Mouse (Mus musculus): ENCODE data around the gene Ccdc125. TPM values are rescaled to one million over a fixed set of nuclear protein-coding genes. Genes with fewer than 3 reads are reported as not detected.

Ccdc125 gene
- polyA plus RNA-seq, 1 experiment from 2014 or later, result 1.4 TPM

- H3K36me3 ChIP-seq, result no peaks in the 10 kb centered on the region
- no peak for ATAC-seq (ENCODE audit: low FRiP score, low read depth)
- H3K4me3 ChIP-seq, result no peak overlapping the region
- no peaks in the 10 kb centered on the region for H3K9me3 ChIP-seq
- no peaks in the 10 kb centered on the region for H3K27me3 ChIP-seq
- no peaks in the 10 kb centered on the region for H3K4me1 ChIP-seq (replicated peaks)
- no peak overlapping the region for H3K4me2 ChIP-seq
- no peak overlapping the region for H3K9ac ChIP-seq
- 88% methylated on average over 15 of the region's 15 CpGs for WGBS
- no peak overlapping the region for H3K27ac ChIP-seq (replicated peaks)
Measured at GRCm38 (mm10) chr13:100675936-100676635, 6.6 kb downstream of the Ccdc125 start.

- Histone ChIP-seq H3K4me2 (no peak overlapping the region), H3K4me3 (no peak overlapping the region), H3K9ac (no peak overlapping the region), H3K4me1 (replicated peaks) (no peaks in the 10 kb centered on the region), H3K36me3 (no peaks in the 10 kb centered on the region), H3K27me3 (no peaks in the 10 kb centered on the region), H3K9me3 (no peaks in the 10 kb centered on the region), H3K27ac (replicated peaks) (no peak overlapping the region)
- ATAC-seq (ENCODE audit: low FRiP score, low read depth), result no peak
- WGBS, result 88% methylated on average over 8 of the region's 8 CpGs
Measured at GRCm38 (mm10) chr13:100681615-100682014, 12.1 kb downstream of the Ccdc125 start.

GRCm38 (mm10) chr13:100682837-100683236 lies 13.3 kb downstream of the Ccdc125 start:
- Histone ChIP-seq H3K9ac (no peak overlapping the region), H3K27ac (replicated peaks) (no peak overlapping the region), H3K4me2 (no peak overlapping the region), H3K9me3 (no peaks in the 10 kb centered on the region), H3K36me3 (no peaks in the 10 kb centered on the region), H3K4me3 (no peak overlapping the region), H3K4me1 (replicated peaks) (no peaks in the 10 kb centered on the region), H3K27me3 (no peaks in the 10 kb centered on the region)
- no peak for ATAC-seq (ENCODE audit: low FRiP score, low read depth)
- WGBS, result 81% methylated on average over 2 of the region's 2 CpGs

- Histone ChIP-seq H3K36me3 (no peaks in the 10 kb centered on the region), H3K9ac (no peak overlapping the region), H3K27ac (replicated peaks) (no peak overlapping the region), H3K4me1 (replicated peaks) (no peaks in the 10 kb centered on the region), H3K4me2 (no peak overlapping the region), H3K27me3 (no peaks in the 10 kb centered on the region), H3K4me3 (no peak overlapping the region), H3K9me3 (no peaks in the 10 kb centered on the region)
- WGBS, result 77% methylated on average over 2 of the region's 2 CpGs
- no peak for ATAC-seq (ENCODE audit: low FRiP score, low read depth)
Measured at GRCm38 (mm10) chr13:100684355-100684754, 14.8 kb downstream of the Ccdc125 start.

GRCm38 (mm10) chr13:100687513-100687912 lies 18.0 kb downstream of the Ccdc125 start:
- H3K4me2 ChIP-seq, result no peak overlapping the region
- H3K36me3 ChIP-seq, result no peaks in the 10 kb centered on the region
- no peak for ATAC-seq (ENCODE audit: low FRiP score, low read depth)
- H3K4me1 ChIP-seq (replicated peaks), result no peaks in the 10 kb centered on the region
- H3K27me3 ChIP-seq, result no peaks in the 10 kb centered on the region
- H3K9ac ChIP-seq, result no peak overlapping the region
- H3K4me3 ChIP-seq, result no peak overlapping the region
- H3K27ac ChIP-seq (replicated peaks), result no peak overlapping the region
- 66% methylated on average over 7 of the region's 7 CpGs for WGBS
- no peaks in the 10 kb centered on the region for H3K9me3 ChIP-seq

GRCm38 (mm10) chr13:100697541-100697940 lies 28.0 kb downstream of the Ccdc125 start:
- no peaks in the 10 kb centered on the region for H3K4me1 ChIP-seq (replicated peaks)
- H3K4me3 ChIP-seq, result no peak overlapping the region
- H3K9me3 ChIP-seq, result no peaks in the 10 kb centered on the region
- H3K27me3 ChIP-seq, result no peaks in the 10 kb centered on the region
- WGBS, result 99% methylated on average over 3 of the region's 3 CpGs
- no peak for ATAC-seq (ENCODE audit: low FRiP score, low read depth)
- peaks cover 38% of the 10 kb centered on the region for H3K36me3 ChIP-seq
- no peak overlapping the region for H3K9ac ChIP-seq
- H3K27ac ChIP-seq (replicated peaks), result no peak overlapping the region
- H3K4me2 ChIP-seq, result no peak overlapping the region

GRCm38 (mm10) chr13:100698866-100699265 lies 29.3 kb downstream of the Ccdc125 start:
- H3K36me3 ChIP-seq, result peaks cover 51% of the 10 kb centered on the region
- 95% methylated on average over 10 of the region's 10 CpGs for WGBS

GRCm38 (mm10) chr13:100703468-100703867 lies 34.0 kb downstream of the Ccdc125 start:
- no peak overlapping the region for H3K4me3 ChIP-seq
- H3K27me3 ChIP-seq, result no peaks in the 10 kb centered on the region
- no peaks in the 10 kb centered on the region for H3K4me1 ChIP-seq (replicated peaks)
- peaks cover 74% of the 10 kb centered on the region for H3K36me3 ChIP-seq
- no peak overlapping the region for H3K27ac ChIP-seq (replicated peaks)
- WGBS, result 98% methylated on average over 2 of the region's 2 CpGs
- no peak overlapping the region for H3K4me2 ChIP-seq
- H3K9me3 ChIP-seq, result no peaks in the 10 kb centered on the region
- no peak for ATAC-seq (ENCODE audit: low FRiP score, low read depth)
- no peak overlapping the region for H3K9ac ChIP-seq

More at GRCm38 (mm10) chr13:100698866-100699265, 29.3 kb downstream of the Ccdc125 start:
- Histone ChIP-seq H3K4me3 (no peak overlapping the region), H3K4me1 (replicated peaks) (no peaks in the 10 kb centered on the region), H3K4me2 (no peak overlapping the region), H3K9me3 (no peaks in the 10 kb centered on the region), H3K27ac (replicated peaks) (no peak overlapping the region), H3K27me3 (no peaks in the 10 kb centered on the region), H3K9ac (no peak overlapping the region)
- no peak for ATAC-seq (ENCODE audit: low FRiP score, low read depth)

GRCm38 (mm10) chr13:100706206-100706605 lies 36.7 kb downstream of the Ccdc125 start:
- no peak overlapping the region for H3K4me3 ChIP-seq
- WGBS, result 90% methylated on average over 7 of the region's 7 CpGs
- no peak for ATAC-seq (ENCODE audit: low FRiP score, low read depth)
- H3K9me3 ChIP-seq, result no peaks in the 10 kb centered on the region
- no peak overlapping the region for H3K9ac ChIP-seq
- no peak overlapping the region for H3K4me2 ChIP-seq
- no peaks in the 10 kb centered on the region for H3K4me1 ChIP-seq (replicated peaks)
- peaks cover 85% of the 10 kb centered on the region for H3K36me3 ChIP-seq
- H3K27ac ChIP-seq (replicated peaks), result no peak overlapping the region
- no peaks in the 10 kb centered on the region for H3K27me3 ChIP-seq

- no peak overlapping the region for H3K4me2 ChIP-seq
- H3K4me1 ChIP-seq (replicated peaks), result no peaks in the 10 kb centered on the region
- H3K9ac ChIP-seq, result no peak overlapping the region
- peaks cover 63% of the 10 kb centered on the region for H3K36me3 ChIP-seq
- H3K4me3 ChIP-seq, result no peak overlapping the region
- no peak for ATAC-seq (ENCODE audit: low FRiP score, low read depth)
- H3K9me3 ChIP-seq, result no peaks in the 10 kb centered on the region
- H3K27ac ChIP-seq (replicated peaks), result no peak overlapping the region
- H3K27me3 ChIP-seq, result no peaks in the 10 kb centered on the region
- 92% methylated on average over 6 of the region's 6 CpGs for WGBS
Measured at GRCm38 (mm10) chr13:100715467-100715866, 46.0 kb downstream of the Ccdc125 start.

- Histone ChIP-seq H3K27ac (replicated peaks) (no peak overlapping the region), H3K36me3 (peaks cover 49% of the 10 kb centered on the region), H3K9me3 (no peaks in the 10 kb centered on the region), H3K4me2 (no peak overlapping the region), H3K27me3 (no peaks in the 10 kb centered on the region), H3K4me3 (no peak overlapping the region), H3K4me1 (replicated peaks) (peaks cover 7% of the 10 kb centered on the region; the same call in 1 of the 2 replicates), H3K9ac (no peak overlapping the region)
- no peak for ATAC-seq (ENCODE audit: low FRiP score, low read depth)
- 91% methylated on average over 5 of the region's 5 CpGs for WGBS
Measured at GRCm38 (mm10) chr13:100721656-100722055, 52.1 kb downstream of the Ccdc125 start.

GRCm38 (mm10) chr13:100724051-100724754 lies 54.7 kb downstream of the Ccdc125 start:
- Histone ChIP-seq H3K27me3 (no peaks in the 10 kb centered on the region), H3K9ac (no peak overlapping the region), H3K27ac (replicated peaks) (0 out of 2 replicates have a peak overlapping the region, but pooled peaks have one; percentile 30), H3K4me1 (replicated peaks) (peaks cover 20% of the 10 kb centered on the region), H3K4me3 (no peak overlapping the region), H3K36me3 (peaks cover 42% of the 10 kb centered on the region), H3K9me3 (no peaks in the 10 kb centered on the region), H3K4me2 (no peak overlapping the region)
- ATAC-seq (ENCODE audit: low FRiP score, low read depth), result peak; percentile 56; the same call in 1 of the 2 replicates
- WGBS, result 58% methylated on average over 7 of the region's 7 CpGs
